Mouse (Mus musculus) central nervous system, embryonic 18 days (tissue): Measurements from ENCODE around the gene Apbb1ip. TPM values are rescaled to one million over a fixed set of nuclear protein-coding genes. Genes with fewer than 3 reads are reported as not detected.

Source experiments
- polyA plus RNA-seq: library from polyadenylated mRNA; depleted of rRNA; stranded (reverse); fragments of >200 nt; gene quantifications from 2 replicates; pipeline ENCODE4 v1.2.3, GENCODE M21; 2012; rRNA removed

Apbb1ip gene
- 0.57 and 0.63 TPM in 2 replicates for polyA plus RNA-seq

GRCm38 (mm10) chr2:22773549-22774180, at the start of gene Apbb1ip:
Gene Apbb1ip, plus strand, starts transcription at chr2:22774094.

GRCm38 (mm10) chr2:22895282-22896273, 121.7 kb downstream of the Apbb1ip start, which contains the start of gene Pdss1:
Gene Pdss1, plus strand, starts transcription at chr2:22895522.

Other genes starting within 250 kb of the Apbb1ip start
- gene Gad2, start 151.9 kb upstream of the Apbb1ip start, polyA plus RNA-seq: 27.7 and 36.9 TPM in 2 replicates
- 31.8 and 32.3 TPM in 2 replicates for gene Pdss1, start 121.4 kb downstream of the Apbb1ip start, polyA plus RNA-seq